Comparison of ENCODE assay signal across 29 mouse cellular contexts in the genomic region with DNA sequence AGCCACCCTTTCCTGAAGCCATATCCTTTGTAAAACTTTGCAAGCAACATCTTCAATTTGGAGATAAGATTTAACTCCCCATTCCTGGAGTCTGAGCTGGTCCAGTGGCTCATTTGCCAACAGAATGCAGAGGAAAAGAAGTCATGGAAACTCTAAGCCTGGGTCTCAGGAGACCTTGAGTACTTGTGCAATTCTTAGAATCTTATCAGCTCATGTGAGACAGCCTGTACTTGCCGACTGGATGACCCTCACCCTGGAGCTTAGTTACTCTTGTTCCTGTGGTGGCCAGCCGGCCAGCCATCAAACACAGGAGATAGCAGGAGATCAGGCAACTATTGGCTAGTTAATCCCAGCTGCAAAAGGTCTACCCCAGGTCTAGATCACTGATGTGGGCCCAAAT.
A peak's percentile ranks its signal among the peaks of the same experiment; 100 is the strongest.
DNase-seq lines count a peak whose midpoint lies in the region; ATAC-seq lines count a peak whose summit lies in the region.
"Had no signal": no experiment of that assay in that cellular context is flagged by ENCODE, and none has a peak within 500 bp of the region (broad histone marks: within the 10 kb centered on the region; RNA-seq: fewer than 3 reads in every experiment).

No protein-coding gene starts in this region.

- no peak overlapping the region for H3K4me3 ChIP-seq in kidney, embryonic 16.5 days (ENCODE audit: low read length)
- H3K4me3 ChIP-seq: embryonic facial prominence, embryonic 12.5 days; forebrain, embryonic 15.5 days; gastrocnemius, adult 2 months; heart, embryonic 15.5 days; limb, embryonic 10.5 days; limb, embryonic 15.5 days; liver, embryonic 13.5 days; midbrain, embryonic 13.5 days; neural tube, embryonic 13.5 days had no signal

- no peaks in the 10 kb centered on the region for H3K27me3 ChIP-seq in kidney, embryonic 16.5 days (ENCODE audit: insufficient read depth, low read length)
- H3K27me3 ChIP-seq: embryonic facial prominence, embryonic 12.5 days; forebrain, embryonic 15.5 days; heart, embryonic 15.5 days; limb, embryonic 15.5 days; liver, embryonic 13.5 days; midbrain, embryonic 13.5 days; neural tube, embryonic 13.5 days had no signal

- no peak overlapping the region for H3K4me2 ChIP-seq in kidney, embryonic 16.5 days (replicated peaks; ENCODE audit: low read depth, low read length)
- H3K4me2 ChIP-seq: embryonic facial prominence, embryonic 12.5 days; forebrain, embryonic 15.5 days; heart, embryonic 15.5 days; hindbrain, embryonic 14.5 days; limb, embryonic 15.5 days; liver, embryonic 13.5 days; midbrain, embryonic 13.5 days; neural tube, embryonic 13.5 days had no signal

- WGBS in kidney, embryonic 16.5 days: 77% methylated on average over 2 of the region's 2 CpGs

- H3K9me3 ChIP-seq in kidney, embryonic 16.5 days (ENCODE audit: low read length): no peaks in the 10 kb centered on the region
- H3K9me3 ChIP-seq: embryonic facial prominence, embryonic 12.5 days; forebrain, embryonic 15.5 days; heart, embryonic 15.5 days; limb, embryonic 10.5 days; limb, embryonic 15.5 days; liver, embryonic 13.5 days; midbrain, embryonic 13.5 days; neural tube, embryonic 13.5 days had no signal

- peak; percentile 7 for DNase-seq in gastrocnemius, adult 18-20 months (ENCODE audit: low spot score)
- DNase-seq in gastrocnemius, postnatal 10 days: no peak
- peak; percentile 57 for DNase-seq in ovary, adult 18-20 months (ENCODE audit: low spot score)
- DNase-seq in ovary, postnatal 10 days (ENCODE audit: low spot score): no peak
- DNase-seq in adrenal gland, postnatal 14 days: peak; percentile 18
- DNase-seq in skeletal muscle tissue, adult 2 months (ENCODE audit: low read depth, low spot score): peak; percentile 36
- DNase-seq in adipocyte (ENCODE audit: low spot score): no peak
- DNase-seq: cerebellum, adult 9-11 months; embryo, embryonic 11 days; gastrocnemius, adult 2 months; kidney, adult 9 months; kidney, postnatal 14 days; layer of hippocampus, adult 9-11 months; liver, embryonic 13.5 days; lung, adult 2 months; lung, postnatal 10 days; right cerebral cortex, adult 18-20 months; thymus, postnatal 14 days had no signal

- H3K27ac ChIP-seq in kidney, embryonic 16.5 days (ENCODE audit: low read length): no peak overlapping the region
- H3K27ac ChIP-seq: embryonic facial prominence, embryonic 12.5 days; forebrain, embryonic 15.5 days; gastrocnemius, adult 2 months; heart, embryonic 15.5 days; hindbrain, embryonic 14.5 days; limb, embryonic 10.5 days; limb, embryonic 15.5 days; liver, embryonic 13.5 days; macrophage; midbrain, embryonic 13.5 days; neural tube, embryonic 13.5 days had no signal

- no peaks in the 10 kb centered on the region for H3K36me3 ChIP-seq in kidney, embryonic 16.5 days (ENCODE audit: insufficient read depth, low read length)
- H3K36me3 ChIP-seq: embryonic facial prominence, embryonic 12.5 days; forebrain, embryonic 15.5 days; heart, embryonic 15.5 days; limb, embryonic 10.5 days; limb, embryonic 15.5 days; liver, embryonic 13.5 days; midbrain, embryonic 13.5 days; neural tube, embryonic 13.5 days had no signal

- no peak for ATAC-seq in kidney, embryonic 16.5 days (ENCODE audit: low FRiP score, low TSS enrichment)
- ATAC-seq: forebrain, embryonic 15.5 days; intestine, postnatal 0 days; midbrain, embryonic 13.5 days had no signal

- no peaks in the 10 kb centered on the region for H3K4me1 ChIP-seq in kidney, embryonic 16.5 days (ENCODE audit: insufficient read depth, low read length)
- H3K4me1 ChIP-seq: embryonic facial prominence, embryonic 12.5 days; heart, embryonic 15.5 days; limb, embryonic 10.5 days; limb, embryonic 15.5 days; liver, embryonic 13.5 days; midbrain, embryonic 13.5 days; neural tube, embryonic 13.5 days had no signal

- H3K9ac ChIP-seq in kidney, embryonic 16.5 days (replicated peaks; ENCODE audit: low read length): no peak overlapping the region
- H3K9ac ChIP-seq: embryonic facial prominence, embryonic 12.5 days; forebrain, embryonic 15.5 days; heart, embryonic 15.5 days; hindbrain, embryonic 14.5 days; limb, embryonic 15.5 days; liver, embryonic 13.5 days; midbrain, embryonic 13.5 days; neural tube, embryonic 13.5 days had no signal

Comparison
In these comparisons a context has a peak if more than half of its experiments do, and no peak if none do; other contexts are left out.
1. DNase-seq: peak in gastrocnemius, adult 18-20 months (single experiment), ovary, adult 18-20 months (single experiment), adrenal gland, postnatal 14 days (single experiment) and skeletal muscle tissue, adult 2 months (single experiment); none in gastrocnemius, postnatal 10 days (single experiment), ovary, postnatal 10 days (single experiment) and adipocyte (single experiment).